Comparison of ENCODE assay signal across 29 mouse cellular contexts in genomic region chr16:6719027-6719426, GRCm38 (mm10).
DNase-seq lines count a peak whose midpoint lies in the region; ATAC-seq lines count a peak whose summit lies in the region.
"Had no signal": no experiment of that assay in that cellular context is flagged by ENCODE, and none has a peak within 500 bp of the region (broad histone marks: within the 10 kb centered on the region; RNA-seq: fewer than 3 reads in every experiment).

No protein-coding gene starts in this region.

- H3K27me3 ChIP-seq in hindbrain, embryonic 15.5 days = no peaks in the 10 kb centered on the region
- no peaks in the 10 kb centered on the region for H3K27me3 ChIP-seq in hindbrain, embryonic 12.5 days
- no peaks in the 10 kb centered on the region for H3K27me3 ChIP-seq in midbrain, embryonic 16.5 days (ENCODE audit: control insufficient read depth, insufficient read depth, low read depth, low read length)
- H3K27me3 ChIP-seq in midbrain, embryonic 11.5 days (ENCODE audit: control insufficient read depth, insufficient read depth, low read length) = no peaks in the 10 kb centered on the region
- H3K27me3 ChIP-seq in hindbrain, embryonic 16.5 days (replicated peaks; ENCODE audit: control insufficient read depth, insufficient read depth, low read length) = no peaks in the 10 kb centered on the region
- H3K27me3 ChIP-seq in neural tube, embryonic 14.5 days (ENCODE audit: control insufficient read depth, insufficient read depth, low read length) = no peaks in the 10 kb centered on the region
- H3K27me3 ChIP-seq: embryonic facial prominence, embryonic 12.5 days; forebrain, embryonic 15.5 days; heart, embryonic 13.5 days; intestine, embryonic 15.5 days; limb, embryonic 12.5 days; liver, embryonic 15.5 days; lung, embryonic 15.5 days; midbrain, embryonic 12.5 days had no signal

- no peak overlapping the region for H3K4me3 ChIP-seq in hindbrain, embryonic 15.5 days
- H3K4me3 ChIP-seq in hindbrain, embryonic 12.5 days = no peak overlapping the region
- H3K4me3 ChIP-seq in midbrain, embryonic 16.5 days (ENCODE audit: low read depth, low read length) = no peak overlapping the region
- no peak overlapping the region for H3K4me3 ChIP-seq in midbrain, embryonic 11.5 days (ENCODE audit: low read depth, low read length)
- H3K4me3 ChIP-seq in hindbrain, embryonic 16.5 days (ENCODE audit: low read length) = no peak overlapping the region
- H3K4me3 ChIP-seq in neural tube, embryonic 14.5 days (ENCODE audit: low read depth, low read length) = no peak overlapping the region
- H3K4me3 ChIP-seq: embryonic facial prominence, embryonic 12.5 days; forebrain, embryonic 15.5 days; heart, embryonic 13.5 days; intestine, embryonic 15.5 days; limb, embryonic 12.5 days; liver, embryonic 15.5 days; lung, embryonic 15.5 days; midbrain, embryonic 12.5 days; myocyte had no signal

- no peaks in the 10 kb centered on the region for H3K36me3 ChIP-seq in hindbrain, embryonic 15.5 days
- no peaks in the 10 kb centered on the region for H3K36me3 ChIP-seq in hindbrain, embryonic 12.5 days
- H3K36me3 ChIP-seq in midbrain, embryonic 16.5 days (ENCODE audit: control insufficient read depth, insufficient read depth, low read length) = no peaks in the 10 kb centered on the region
- no peaks in the 10 kb centered on the region for H3K36me3 ChIP-seq in midbrain, embryonic 11.5 days (ENCODE audit: control insufficient read depth, insufficient read depth, low read length)
- no peaks in the 10 kb centered on the region for H3K36me3 ChIP-seq in hindbrain, embryonic 16.5 days (ENCODE audit: control insufficient read depth, insufficient read depth, low read length)
- H3K36me3 ChIP-seq in neural tube, embryonic 14.5 days (ENCODE audit: control insufficient read depth, insufficient read depth, low read length) = no peaks in the 10 kb centered on the region
- H3K36me3 ChIP-seq: embryonic facial prominence, embryonic 12.5 days; forebrain, embryonic 15.5 days; heart, embryonic 13.5 days; intestine, embryonic 15.5 days; limb, embryonic 12.5 days; liver, embryonic 15.5 days; lung, embryonic 15.5 days; midbrain, embryonic 12.5 days had no signal

- 64% methylated on average over 8 of the region's 8 CpGs for WGBS in hindbrain, embryonic 15.5 days
- WGBS in hindbrain, embryonic 12.5 days = 78% methylated on average over 8 of the region's 8 CpGs
- 73% methylated on average over 8 of the region's 8 CpGs for WGBS in midbrain, embryonic 16.5 days
- WGBS in midbrain, embryonic 11.5 days = 82% methylated on average over 8 of the region's 8 CpGs
- WGBS in hindbrain, embryonic 16.5 days = 65% methylated on average over 8 of the region's 8 CpGs
- WGBS in neural tube, embryonic 14.5 days = 55% methylated on average over 8 of the region's 8 CpGs

- no peaks in the 10 kb centered on the region for H3K9me3 ChIP-seq in hindbrain, embryonic 15.5 days
- H3K9me3 ChIP-seq in hindbrain, embryonic 12.5 days (replicated peaks) = no peaks in the 10 kb centered on the region
- no peaks in the 10 kb centered on the region for H3K9me3 ChIP-seq in midbrain, embryonic 16.5 days (replicated peaks; ENCODE audit: control insufficient read depth, low read length, poor library complexity, severe bottlenecking)
- H3K9me3 ChIP-seq in midbrain, embryonic 11.5 days (ENCODE audit: control insufficient read depth, low read length) = no peaks in the 10 kb centered on the region
- no peaks in the 10 kb centered on the region for H3K9me3 ChIP-seq in hindbrain, embryonic 16.5 days (ENCODE audit: control insufficient read depth, low read length)
- no peaks in the 10 kb centered on the region for H3K9me3 ChIP-seq in neural tube, embryonic 14.5 days (ENCODE audit: control insufficient read depth, low read length)
- H3K9me3 ChIP-seq: embryonic facial prominence, embryonic 12.5 days; forebrain, embryonic 15.5 days; heart, embryonic 13.5 days; intestine, embryonic 15.5 days; limb, embryonic 12.5 days; liver, embryonic 15.5 days; lung, embryonic 15.5 days; midbrain, embryonic 12.5 days had no signal

- H3K4me2 ChIP-seq in hindbrain, embryonic 15.5 days = no peak overlapping the region
- no peak overlapping the region for H3K4me2 ChIP-seq in hindbrain, embryonic 12.5 days (replicated peaks)
- H3K4me2 ChIP-seq in midbrain, embryonic 16.5 days (ENCODE audit: low read length) = no peak overlapping the region
- H3K4me2 ChIP-seq in midbrain, embryonic 11.5 days = no peak overlapping the region
- H3K4me2 ChIP-seq in hindbrain, embryonic 16.5 days (ENCODE audit: low read length) = no peak overlapping the region
- H3K4me2 ChIP-seq in neural tube, embryonic 14.5 days (ENCODE audit: low read depth, low read length) = no peak overlapping the region
- H3K4me2 ChIP-seq: embryonic facial prominence, embryonic 12.5 days; forebrain, embryonic 15.5 days; heart, embryonic 13.5 days; intestine, embryonic 15.5 days; limb, embryonic 12.5 days; liver, embryonic 15.5 days; lung, embryonic 15.5 days; midbrain, embryonic 12.5 days had no signal

- peak overlapping the region; percentile 23 for H3K27ac ChIP-seq in hindbrain, embryonic 15.5 days (replicated peaks)
- no peak overlapping the region for H3K27ac ChIP-seq in hindbrain, embryonic 12.5 days
- peak overlapping the region; percentile 64 for H3K27ac ChIP-seq in midbrain, embryonic 16.5 days (ENCODE audit: low read length)
- no peak overlapping the region for H3K27ac ChIP-seq in midbrain, embryonic 11.5 days (ENCODE audit: low read depth, low read length)
- peak overlapping the region; percentile 41; the same call in 1 of the 2 replicates for H3K27ac ChIP-seq in hindbrain, embryonic 16.5 days (ENCODE audit: low read depth, low read length)
- H3K27ac ChIP-seq in neural tube, embryonic 14.5 days (ENCODE audit: low read depth, low read length) = peak overlapping the region; percentile 62
- H3K27ac ChIP-seq: embryonic facial prominence, embryonic 12.5 days; forebrain, embryonic 15.5 days; heart, embryonic 13.5 days; intestine, embryonic 15.5 days; limb, embryonic 12.5 days; liver, embryonic 15.5 days; lung, embryonic 15.5 days; midbrain, embryonic 12.5 days; stomach, postnatal 0 days had no signal

- no peak for ATAC-seq in hindbrain, embryonic 15.5 days (ENCODE audit: low FRiP score, low read depth)
- ATAC-seq in hindbrain, embryonic 12.5 days (ENCODE audit: low FRiP score) = no peak
- no peak for ATAC-seq in midbrain, embryonic 16.5 days
- no peak for ATAC-seq in midbrain, embryonic 11.5 days (ENCODE audit: low FRiP score)
- ATAC-seq in hindbrain, embryonic 16.5 days = no peak
- no peak for ATAC-seq in neural tube, embryonic 14.5 days (ENCODE audit: low read depth)
- ATAC-seq: activated CD4-positive, CD25-positive, alpha-beta regulatory T cell, adult 4 months; forebrain, embryonic 15.5 days; intestine, embryonic 15.5 days had no signal

- peaks cover 15% of the 10 kb centered on the region for H3K4me1 ChIP-seq in hindbrain, embryonic 15.5 days (replicated peaks)
- H3K4me1 ChIP-seq in hindbrain, embryonic 12.5 days = no peaks in the 10 kb centered on the region
- peaks cover 6% of the 10 kb centered on the region; the same call in 1 of the 2 replicates for H3K4me1 ChIP-seq in midbrain, embryonic 16.5 days (ENCODE audit: control insufficient read depth, insufficient read depth, low read length)
- H3K4me1 ChIP-seq in midbrain, embryonic 11.5 days (ENCODE audit: control insufficient read depth, insufficient read depth, low read length) = no peaks in the 10 kb centered on the region
- H3K4me1 ChIP-seq in hindbrain, embryonic 16.5 days (ENCODE audit: control insufficient read depth, insufficient read depth, low read depth, low read length) = peaks cover 11% of the 10 kb centered on the region
- no peaks in the 10 kb centered on the region; the same call in 1 of the 2 replicates for H3K4me1 ChIP-seq in neural tube, embryonic 14.5 days (ENCODE audit: control insufficient read depth, insufficient read depth, low read length)
- H3K4me1 ChIP-seq: embryonic facial prominence, embryonic 12.5 days; intestine, embryonic 15.5 days; limb, embryonic 12.5 days; liver, embryonic 15.5 days; midbrain, embryonic 12.5 days had no signal

- no peak for DNase-seq in midbrain, embryonic 11.5 days (ENCODE audit: low spot score, missing footprints)
- no peak for DNase-seq in thymus, postnatal 36 days
- DNase-seq: adrenal gland, adult 2 months; B cell, adult 2 months; cerebellum, adult 9-11 months; embryo, embryonic 11 days; gastrocnemius, postnatal 10 days; heart, postnatal 10 days; kidney, adult 2 months; kidney, postnatal 4 days; right cerebral cortex, postnatal 4 days; thymus, adult 18-20 months; thymus, postnatal 25 days had no signal

- no peak overlapping the region for H3K9ac ChIP-seq in hindbrain, embryonic 15.5 days
- H3K9ac ChIP-seq in hindbrain, embryonic 12.5 days = no peak overlapping the region
- no peak overlapping the region for H3K9ac ChIP-seq in midbrain, embryonic 16.5 days (ENCODE audit: low read depth, low read length)
- no peak overlapping the region for H3K9ac ChIP-seq in midbrain, embryonic 11.5 days (ENCODE audit: low read length)
- no peak overlapping the region for H3K9ac ChIP-seq in hindbrain, embryonic 16.5 days (ENCODE audit: low read depth, low read length)
- no peak overlapping the region for H3K9ac ChIP-seq in neural tube, embryonic 14.5 days (replicated peaks; ENCODE audit: low read depth, low read length)
- H3K9ac ChIP-seq: embryonic facial prominence, embryonic 12.5 days; forebrain, embryonic 15.5 days; heart, embryonic 13.5 days; intestine, embryonic 15.5 days; limb, embryonic 12.5 days; liver, embryonic 15.5 days; lung, embryonic 15.5 days; midbrain, embryonic 12.5 days had no signal

Comparison
In these comparisons a context has a peak if more than half of its experiments do, and no peak if none do; other contexts are left out.
1. H3K27ac ChIP-seq: peak in hindbrain, embryonic 15.5 days (single experiment), midbrain, embryonic 16.5 days (single experiment), hindbrain, embryonic 16.5 days (single experiment) and neural tube, embryonic 14.5 days (single experiment); none in hindbrain, embryonic 12.5 days (single experiment) and midbrain, embryonic 11.5 days (single experiment).